Mouse (Mus musculus): Measurements from ENCODE around the gene Rbfox1. TPM values are rescaled to one million over a fixed set of nuclear protein-coding genes. Genes with fewer than 3 reads are reported as not detected.

Rbfox1 gene
- polyA plus RNA-seq, 1 experiment: 1.5 TPM

GRCm38 (mm10) chr16:7374674-7375073 is 1489.5 kb downstream of the Rbfox1 start:
- no peak overlapping the region for H3K27ac ChIP-seq (replicated peaks; ENCODE audit: low read depth, low read length)
- no peaks in the 10 kb centered on the region for H3K4me1 ChIP-seq (ENCODE audit: control insufficient read depth, insufficient read depth, insufficient read length, low read length)
- H3K4me3 ChIP-seq (ENCODE audit: insufficient read depth, low read depth, low read length): no peak overlapping the region

GRCm38 (mm10) chr16:7396101-7396500 is 1510.9 kb downstream of the Rbfox1 start:
- H3K27ac ChIP-seq (replicated peaks; ENCODE audit: low read depth, low read length): no peak overlapping the region

GRCm38 (mm10) chr16:7404766-7405492 is 1519.8 kb downstream of the Rbfox1 start:
- H3K4me3 ChIP-seq (ENCODE audit: insufficient read depth, low read depth, low read length): no peak overlapping the region
- H3K27ac ChIP-seq (replicated peaks; ENCODE audit: low read depth, low read length): no peak overlapping the region
- H3K4me1 ChIP-seq (ENCODE audit: control insufficient read depth, insufficient read depth, insufficient read length, low read length): no peaks in the 10 kb centered on the region

More at GRCm38 (mm10) chr16:7396101-7396500, 1510.9 kb downstream of the Rbfox1 start:
- no peak overlapping the region for H3K4me3 ChIP-seq (ENCODE audit: insufficient read depth, low read depth, low read length)
- H3K4me1 ChIP-seq (ENCODE audit: control insufficient read depth, insufficient read depth, insufficient read length, low read length): no peaks in the 10 kb centered on the region

GRCm38 (mm10) chr16:7407862-7408640 is 1522.9 kb downstream of the Rbfox1 start:
- no peak overlapping the region for H3K27ac ChIP-seq (replicated peaks; ENCODE audit: low read depth, low read length)
- no peaks in the 10 kb centered on the region for H3K4me1 ChIP-seq (ENCODE audit: control insufficient read depth, insufficient read depth, insufficient read length, low read length)
- H3K4me3 ChIP-seq (ENCODE audit: insufficient read depth, low read depth, low read length): no peak overlapping the region

GRCm38 (mm10) chr16:7419655-7420281 is 1534.6 kb downstream of the Rbfox1 start:
- H3K4me1 ChIP-seq (ENCODE audit: control insufficient read depth, insufficient read depth, insufficient read length, low read length): peaks cover 2% of the 10 kb centered on the region; the same call in 1 of the 2 replicates
- H3K27ac ChIP-seq (replicated peaks; ENCODE audit: low read depth, low read length): peak overlapping the region; percentile 28; the same call in 1 of the 2 replicates
- peak overlapping the region; percentile 34 for H3K4me3 ChIP-seq (ENCODE audit: insufficient read depth, low read depth, low read length)

GRCm38 (mm10) chr16:7425386-7426089 is 1540.4 kb downstream of the Rbfox1 start:
- Histone ChIP-seq H3K27ac (replicated peaks; ENCODE audit: low read depth, low read length) (no peak overlapping the region), H3K4me3 (ENCODE audit: insufficient read depth, low read depth, low read length) (no peak overlapping the region), H3K4me1 (ENCODE audit: control insufficient read depth, insufficient read depth, insufficient read length, low read length) (no peaks in the 10 kb centered on the region)

- H3K4me3 ChIP-seq (ENCODE audit: insufficient read depth, low read depth, low read length): no peak overlapping the region
- H3K27ac ChIP-seq (replicated peaks; ENCODE audit: low read depth, low read length): no peak overlapping the region
- no peaks in the 10 kb centered on the region for H3K4me1 ChIP-seq (ENCODE audit: control insufficient read depth, insufficient read depth, insufficient read length, low read length)
Observed at GRCm38 (mm10) chr16:7433296-7433695, 1548.1 kb downstream of the Rbfox1 start.

GRCm38 (mm10) chr16:7446791-7447290 is 1561.7 kb downstream of the Rbfox1 start:
- Histone ChIP-seq H3K27ac (replicated peaks; ENCODE audit: low read depth, low read length) (no peak overlapping the region), H3K4me1 (ENCODE audit: control insufficient read depth, insufficient read depth, insufficient read length, low read length) (no peaks in the 10 kb centered on the region), H3K4me3 (ENCODE audit: insufficient read depth, low read depth, low read length) (no peak overlapping the region)

GRCm38 (mm10) chr16:7447718-7448649 is 1562.8 kb downstream of the Rbfox1 start:
- Histone ChIP-seq H3K4me3 (ENCODE audit: insufficient read depth, low read depth, low read length) (no peak overlapping the region), H3K27ac (replicated peaks; ENCODE audit: low read depth, low read length) (no peak overlapping the region), H3K4me1 (ENCODE audit: control insufficient read depth, insufficient read depth, insufficient read length, low read length) (no peaks in the 10 kb centered on the region)

GRCm38 (mm10) chr16:7451193-7451592 is 1566.0 kb downstream of the Rbfox1 start:
- no peaks in the 10 kb centered on the region for H3K4me1 ChIP-seq (ENCODE audit: control insufficient read depth, insufficient read depth, insufficient read length, low read length)
- H3K27ac ChIP-seq (replicated peaks; ENCODE audit: low read depth, low read length): no peak overlapping the region
- no peak overlapping the region for H3K4me3 ChIP-seq (ENCODE audit: insufficient read depth, low read depth, low read length)

GRCm38 (mm10) chr16:7457571-7457970 is 1572.4 kb downstream of the Rbfox1 start:
- Histone ChIP-seq H3K4me1 (ENCODE audit: control insufficient read depth, insufficient read depth, insufficient read length, low read length) (no peaks in the 10 kb centered on the region), H3K27ac (replicated peaks; ENCODE audit: low read depth, low read length) (no peak overlapping the region), H3K4me3 (ENCODE audit: insufficient read depth, low read depth, low read length) (no peak overlapping the region)

All from brown adipose tissue, adult 24 weeks (tissue).